Mouse (Mus musculus): ENCODE results near the gene Tead3.
"Not testable (repeated sequence)": the region's sequence is repeated elsewhere in the genome, so short reads cannot be mapped to it uniquely, and the experiment has no call there.

The Tead3 gene

DNA sequence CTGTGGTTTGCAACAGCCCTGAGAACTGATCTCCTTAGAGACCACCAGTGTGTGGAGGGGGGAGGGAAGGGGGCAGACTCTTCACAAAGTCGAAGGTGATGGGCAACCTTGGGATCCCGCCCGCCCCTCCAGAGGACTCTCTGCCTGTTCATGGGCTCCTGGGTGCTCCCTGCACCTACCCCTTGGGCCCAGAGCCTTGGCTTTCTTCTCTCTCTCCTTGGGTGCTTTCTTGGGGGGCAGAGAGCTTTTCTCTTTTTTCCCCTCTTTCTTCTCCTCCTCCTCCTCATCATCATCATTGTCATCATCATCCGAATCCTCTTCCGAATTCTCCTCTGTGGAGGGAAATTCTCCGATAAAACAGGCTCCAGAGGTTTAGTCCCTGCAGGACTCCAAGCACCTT, 12.9 kb upstream of the Tead3 start:
- Histone ChIP-seq H3K36me3 (ENCODE audit: insufficient read depth, low read length) (no peaks in the 10 kb centered on the region), H3K9me3 (ENCODE audit: low read length) (no peaks in the 10 kb centered on the region), H3K4me3 (replicated peaks; ENCODE audit: low read length) (peak overlapping the region; percentile 78), H3K27me3 (ENCODE audit: insufficient read depth, low read length) (peaks cover 60% of the 10 kb centered on the region), H3K4me1 (replicated peaks; ENCODE audit: low read depth, low read length) (peaks cover 69% of the 10 kb centered on the region)
- TF ChIP-seq POU5F1 (IDR thresholded peaks at IDR 0.05; ENCODE audit: borderline replicate concordance, low read length) = no peak
- TF ChIP-seq CTCF (conservative IDR thresholded peaks at IDR 0.05; ENCODE audit: low read length) = no peak
- no peak for TF ChIP-seq NANOG (IDR thresholded peaks at IDR 0.05; ENCODE audit: borderline replicate concordance, low read length)

DNA sequence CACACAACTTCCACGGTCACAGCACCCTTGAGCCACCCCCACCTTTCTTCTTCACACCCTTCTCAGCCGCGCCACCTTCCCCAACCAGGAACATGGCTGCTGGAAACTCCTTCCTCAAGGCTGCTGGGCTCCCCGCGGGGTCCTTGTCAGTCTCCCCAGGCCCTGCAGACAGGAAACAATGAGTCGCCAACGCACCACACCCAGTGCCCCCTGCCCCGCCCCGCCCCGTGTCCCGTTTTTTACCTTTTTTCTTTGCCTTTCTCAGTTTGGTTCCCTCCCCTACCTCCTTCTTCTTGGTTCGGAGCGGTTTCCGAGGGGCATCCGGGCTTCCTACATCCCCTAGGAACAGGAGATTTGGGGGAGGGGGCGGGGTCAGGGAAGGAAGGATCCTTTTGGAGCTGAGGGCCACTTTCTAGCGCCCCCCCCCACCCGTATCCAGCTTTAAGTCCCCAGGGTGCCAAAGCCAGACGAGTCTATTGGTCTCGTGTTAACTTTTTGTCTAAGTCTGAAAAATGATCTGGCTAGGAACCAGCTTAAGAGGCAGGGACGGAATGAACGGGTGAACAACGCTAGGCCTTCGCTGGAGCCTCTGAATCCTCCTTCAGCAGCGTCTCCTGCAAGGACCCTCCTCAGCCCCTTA, 12.2 kb upstream of the Tead3 start:
- peaks cover 71% of the 10 kb centered on the region for H3K4me1 ChIP-seq (replicated peaks; ENCODE audit: low read depth, low read length)
- H3K27me3 ChIP-seq (ENCODE audit: insufficient read depth, low read length) = peaks cover 60% of the 10 kb centered on the region
- peak overlapping the region; percentile 78 for H3K4me3 ChIP-seq (replicated peaks; ENCODE audit: low read length)
- H3K9me3 ChIP-seq (ENCODE audit: low read length) = no peaks in the 10 kb centered on the region
- TF ChIP-seq NANOG (IDR thresholded peaks at IDR 0.05; ENCODE audit: borderline replicate concordance, low read length) = no peak
- no peak for TF ChIP-seq POU5F1 (IDR thresholded peaks at IDR 0.05; ENCODE audit: borderline replicate concordance, low read length)
- TF ChIP-seq CTCF (conservative IDR thresholded peaks at IDR 0.05; ENCODE audit: low read length) = no peak
- H3K36me3 ChIP-seq (ENCODE audit: insufficient read depth, low read length) = no peaks in the 10 kb centered on the region

DNA sequence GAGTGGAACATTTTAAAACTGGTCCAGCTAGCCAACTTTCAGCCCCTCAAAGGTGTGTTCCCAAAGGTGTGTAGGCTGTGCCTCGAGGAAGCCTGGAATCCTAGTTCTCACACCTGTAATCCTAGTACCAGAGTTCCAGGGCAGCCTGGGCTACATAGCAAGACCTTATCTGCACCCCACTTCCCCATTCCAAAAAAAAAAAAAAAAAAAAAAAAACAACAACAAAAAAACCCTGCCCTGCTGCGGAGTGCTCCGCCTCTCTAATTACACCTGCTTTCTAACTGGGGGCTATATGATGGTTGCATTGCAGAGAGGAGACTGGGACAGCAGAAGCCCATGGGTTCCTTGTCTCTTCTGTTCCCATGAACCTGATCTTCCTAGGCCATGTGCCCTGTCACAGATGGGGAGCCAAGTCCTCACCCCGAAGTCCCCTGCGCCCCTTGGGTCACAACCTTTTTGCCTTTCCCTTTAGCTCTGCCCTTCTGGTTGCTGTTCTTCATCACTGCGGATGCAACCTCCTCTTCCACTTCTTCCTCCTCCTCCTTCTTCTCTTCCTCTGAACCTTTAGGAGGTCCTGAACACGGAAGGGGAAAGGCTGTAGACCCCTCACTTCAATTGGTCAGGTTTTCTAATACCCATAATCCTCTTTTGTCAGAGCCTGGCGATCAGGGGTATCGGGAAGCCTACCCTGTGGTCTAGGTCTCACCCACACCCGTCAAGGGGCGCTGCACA, 11.5 kb upstream of the Tead3 start:
- Histone ChIP-seq H3K9me3 (ENCODE audit: low read length) (no peaks in the 10 kb centered on the region), H3K4me3 (replicated peaks; ENCODE audit: low read length) (peak overlapping the region; percentile 78), H3K4me1 (replicated peaks; ENCODE audit: low read depth, low read length) (peaks cover 76% of the 10 kb centered on the region), H3K27me3 (ENCODE audit: insufficient read depth, low read length) (peaks cover 60% of the 10 kb centered on the region), H3K36me3 (ENCODE audit: insufficient read depth, low read length) (no peaks in the 10 kb centered on the region)
- no peak for TF ChIP-seq CTCF (conservative IDR thresholded peaks at IDR 0.05; ENCODE audit: low read length)
- TF ChIP-seq POU5F1 (IDR thresholded peaks at IDR 0.05; ENCODE audit: borderline replicate concordance, low read length) = no peak
- no peak for TF ChIP-seq NANOG (IDR thresholded peaks at IDR 0.05; ENCODE audit: borderline replicate concordance, low read length)

DNA sequence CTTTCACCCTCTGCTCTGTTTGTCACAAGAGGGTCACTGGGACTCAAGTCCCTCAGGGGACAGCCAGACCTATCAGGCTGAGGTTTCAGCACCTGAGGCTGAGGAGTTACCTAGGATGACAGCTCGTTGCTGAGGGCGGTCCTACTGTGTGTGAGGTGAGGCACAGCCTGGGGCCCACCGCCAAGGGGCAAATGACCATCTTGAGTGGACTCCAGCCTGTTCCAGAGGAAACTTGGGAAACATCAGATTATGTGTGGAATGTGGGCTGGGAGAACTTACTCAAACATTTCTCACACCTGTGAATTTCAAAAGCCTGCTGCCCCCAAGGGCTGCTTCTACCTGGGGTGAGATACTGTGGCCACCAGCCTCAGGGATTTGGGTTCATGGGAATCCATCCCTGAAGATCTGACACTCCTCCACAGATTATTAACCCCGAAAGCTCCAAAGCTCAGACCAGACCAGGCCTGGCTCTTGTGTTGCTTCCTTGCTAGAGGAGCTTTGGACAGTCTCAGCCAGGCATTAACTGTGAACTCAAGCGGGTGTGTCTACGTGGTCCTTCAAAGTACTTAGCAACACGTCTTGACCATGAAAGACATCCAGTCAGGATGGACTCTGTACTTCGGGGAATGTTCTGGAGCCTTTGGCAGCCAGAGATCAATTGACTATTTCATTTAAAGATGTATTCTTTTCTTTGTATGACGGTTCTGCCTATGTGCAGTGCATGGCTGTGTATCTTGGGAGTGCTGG, 10.1 kb upstream of the Tead3 start:
- H3K9me3 ChIP-seq (ENCODE audit: low read length) = no peaks in the 10 kb centered on the region
- peaks cover 62% of the 10 kb centered on the region for H3K27me3 ChIP-seq (ENCODE audit: insufficient read depth, low read length)
- H3K36me3 ChIP-seq (ENCODE audit: insufficient read depth, low read length) = no peaks in the 10 kb centered on the region
- TF ChIP-seq CTCF (conservative IDR thresholded peaks at IDR 0.05; ENCODE audit: low read length) = no peak
- TF ChIP-seq POU5F1 (IDR thresholded peaks at IDR 0.05; ENCODE audit: borderline replicate concordance, low read length) = no peak
- TF ChIP-seq NANOG (IDR thresholded peaks at IDR 0.05; ENCODE audit: borderline replicate concordance, low read length) = no peak
- H3K4me1 ChIP-seq (replicated peaks; ENCODE audit: low read depth, low read length) = peaks cover 83% of the 10 kb centered on the region
- no peak overlapping the region for H3K4me3 ChIP-seq (replicated peaks; ENCODE audit: low read length)

DNA sequence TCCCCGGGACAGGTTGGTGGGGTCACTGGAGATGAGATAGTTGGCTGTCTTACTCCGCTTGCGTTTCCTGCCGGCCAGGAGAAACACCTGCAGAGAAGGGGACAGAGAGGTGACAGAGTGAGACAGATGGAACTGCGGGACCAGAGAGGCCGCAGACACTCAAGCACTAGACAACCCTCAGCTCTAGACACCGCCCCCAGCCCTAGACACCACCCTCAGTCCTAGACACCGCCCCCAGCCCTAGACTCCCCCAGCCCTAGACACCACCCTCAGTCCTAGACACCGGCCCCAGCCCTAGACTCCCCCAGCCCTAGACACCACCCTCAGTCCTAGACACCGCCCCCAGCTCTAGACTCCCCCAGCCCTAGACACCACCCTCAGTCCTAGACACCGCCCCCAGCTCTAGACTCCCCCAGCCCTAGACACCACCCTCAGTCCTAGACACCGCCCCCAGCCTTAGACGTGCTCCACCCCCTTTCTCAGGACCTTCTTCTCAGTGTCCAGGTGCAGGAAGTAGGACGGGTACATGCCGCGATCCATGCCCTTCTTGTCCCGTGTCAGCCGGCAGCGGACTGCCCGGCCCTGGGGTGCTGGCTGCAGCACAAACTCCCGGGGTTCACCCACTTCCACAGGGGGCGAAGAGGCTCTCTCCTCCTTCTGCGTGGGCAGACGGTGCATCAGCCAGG, 8.1 kb upstream of the Tead3 start:
- H3K9me3 ChIP-seq (ENCODE audit: low read length); H3K36me3 ChIP-seq (ENCODE audit: insufficient read depth, low read length): not testable (repeated sequence)
- Histone ChIP-seq H3K27me3 (ENCODE audit: insufficient read depth, low read length) (peaks cover 62% of the 10 kb centered on the region), H3K4me1 (replicated peaks; ENCODE audit: low read depth, low read length) (peaks cover 67% of the 10 kb centered on the region), H3K4me3 (replicated peaks; ENCODE audit: low read length) (peak overlapping the region; percentile 70)

DNA sequence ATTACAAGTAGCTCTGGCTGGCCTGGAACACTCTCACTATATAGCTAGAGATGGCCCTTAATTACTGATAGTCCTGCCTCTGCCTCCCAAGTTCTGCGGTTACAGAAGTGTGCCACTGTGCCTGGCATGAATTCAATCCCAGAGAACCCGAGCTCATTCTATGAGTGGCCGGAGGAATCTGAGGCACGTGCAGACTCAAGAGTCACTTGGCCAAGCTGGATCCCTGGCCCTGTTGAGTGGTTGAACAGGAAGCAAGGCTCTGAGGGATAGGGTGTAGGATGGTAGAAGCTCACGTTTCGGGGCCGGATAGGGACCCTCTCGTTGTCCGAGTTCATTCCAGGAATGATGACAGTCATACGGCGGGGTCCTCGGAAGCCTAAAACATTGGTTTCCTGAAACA, 5.3 kb upstream of the Tead3 start:
- Histone ChIP-seq H3K36me3 (ENCODE audit: insufficient read depth, low read length) (no peaks in the 10 kb centered on the region), H3K4me1 (replicated peaks; ENCODE audit: low read depth, low read length) (peaks cover 59% of the 10 kb centered on the region), H3K27me3 (ENCODE audit: insufficient read depth, low read length) (peaks cover 67% of the 10 kb centered on the region), H3K4me3 (replicated peaks; ENCODE audit: low read length) (0 out of 2 replicates have a peak overlapping the region, but pooled peaks have one; percentile 7), H3K9me3 (ENCODE audit: low read length) (no peaks in the 10 kb centered on the region)
- TF ChIP-seq NANOG (IDR thresholded peaks at IDR 0.05; ENCODE audit: borderline replicate concordance, low read length) = no peak
- TF ChIP-seq POU5F1 (IDR thresholded peaks at IDR 0.05; ENCODE audit: borderline replicate concordance, low read length) = no peak
- TF ChIP-seq CTCF (conservative IDR thresholded peaks at IDR 0.05; ENCODE audit: low read length) = no peak

DNA sequence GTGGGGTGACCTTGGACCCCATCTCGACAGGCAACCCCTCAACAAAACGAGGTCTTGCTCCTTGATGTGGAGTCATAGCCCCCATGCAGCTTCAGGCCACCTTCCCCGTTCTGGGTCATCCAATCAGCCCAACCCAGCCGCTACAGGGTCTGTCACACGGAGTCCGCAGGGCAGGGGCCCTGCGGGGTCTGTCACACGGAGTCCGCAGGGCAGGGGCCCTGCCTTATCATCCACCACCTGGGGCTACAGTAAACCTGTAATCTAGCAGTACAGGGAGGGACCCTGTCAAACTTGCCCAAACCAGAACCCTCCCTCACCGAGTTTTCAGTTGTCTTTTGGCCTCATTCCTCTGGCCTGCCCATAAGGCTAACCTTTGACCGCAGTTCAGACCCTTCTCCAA, 1.4 kb upstream of the Tead3 start:
- Histone ChIP-seq H3K9me3 (ENCODE audit: low read length) (no peaks in the 10 kb centered on the region), H3K4me1 (replicated peaks; ENCODE audit: low read depth, low read length) (peaks cover 58% of the 10 kb centered on the region), H3K27me3 (ENCODE audit: insufficient read depth, low read length) (peaks cover 78% of the 10 kb centered on the region), H3K36me3 (ENCODE audit: insufficient read depth, low read length) (no peaks in the 10 kb centered on the region), H3K4me3 (replicated peaks; ENCODE audit: low read length) (peak overlapping the region; percentile 89)
- TF ChIP-seq CTCF (conservative IDR thresholded peaks at IDR 0.05; ENCODE audit: low read length) (no peak), NANOG (IDR thresholded peaks at IDR 0.05; ENCODE audit: borderline replicate concordance, low read length) (no peak), POU5F1 (IDR thresholded peaks at IDR 0.05; ENCODE audit: borderline replicate concordance, low read length) (no peak)

DNA sequence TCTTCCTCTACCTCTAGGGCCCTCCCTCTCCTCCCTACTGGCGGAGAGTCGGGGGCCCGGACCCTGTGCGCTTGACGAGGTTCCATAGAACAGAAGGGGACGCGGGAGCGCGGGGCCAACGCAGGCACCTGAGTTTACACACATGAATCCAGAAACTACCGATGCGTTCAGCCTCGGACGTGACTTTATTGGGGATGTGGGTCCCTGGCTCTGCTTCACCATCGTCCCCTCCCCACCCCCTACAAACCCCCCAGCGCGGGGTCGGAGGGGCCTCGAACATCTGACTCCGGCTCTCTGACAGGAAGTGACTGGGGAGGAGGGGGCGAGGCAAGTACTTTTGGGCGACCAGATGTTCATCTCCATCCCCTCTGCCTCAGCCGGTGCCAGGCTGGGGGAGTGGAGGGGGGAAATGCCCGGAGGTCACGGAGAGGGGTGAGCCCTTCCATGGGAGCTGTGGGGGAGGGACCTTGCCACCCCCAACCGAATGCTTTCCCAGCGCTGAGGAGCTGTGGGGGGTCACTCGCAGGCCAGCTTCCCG, 805 bp upstream of the Tead3 start:
- Histone ChIP-seq H3K36me3 (ENCODE audit: insufficient read depth, low read length) (no peaks in the 10 kb centered on the region), H3K9me3 (ENCODE audit: low read length) (no peaks in the 10 kb centered on the region), H3K4me1 (replicated peaks; ENCODE audit: low read depth, low read length) (peaks cover 58% of the 10 kb centered on the region), H3K27me3 (ENCODE audit: insufficient read depth, low read length) (peaks cover 83% of the 10 kb centered on the region), H3K4me3 (replicated peaks; ENCODE audit: low read length) (peak overlapping the region; percentile 89)
- TF ChIP-seq CTCF (conservative IDR thresholded peaks at IDR 0.05; ENCODE audit: low read length) = no peak
- TF ChIP-seq POU5F1 (IDR thresholded peaks at IDR 0.05; ENCODE audit: borderline replicate concordance, low read length) = no peak
- no peak for TF ChIP-seq NANOG (IDR thresholded peaks at IDR 0.05; ENCODE audit: borderline replicate concordance, low read length)
